Mouse (Mus musculus): ENCODE data around the gene Abca8a. TPM values are rescaled to one million over a fixed set of nuclear protein-coding genes. Genes with fewer than 3 reads are reported as not detected.

Abca8a gene
- polyA plus RNA-seq (2012), result 0.01 TPM in 1 of 2 replicates, not detected in the other

DNA sequence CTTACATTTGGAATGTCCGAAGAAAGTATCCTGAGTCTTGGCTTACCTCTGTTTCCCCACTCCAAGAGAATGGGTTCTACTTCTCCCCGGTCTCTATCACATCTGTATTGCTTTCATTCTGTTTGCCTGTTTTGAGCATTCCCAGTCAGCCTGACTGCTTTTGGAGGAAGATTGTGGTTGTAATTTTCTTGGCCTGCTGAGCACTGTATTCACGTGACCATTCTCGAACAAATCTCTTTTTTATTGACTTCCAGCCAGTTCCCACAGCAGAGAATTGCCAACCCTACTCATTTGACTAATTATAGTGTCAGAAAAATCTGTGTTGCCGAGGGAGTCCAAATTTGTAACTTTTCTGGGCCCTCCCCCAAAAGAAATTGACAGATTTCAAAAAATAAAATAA is at the start of gene Abca8a:
Gene Abca8a (minus strand): TSS at position 121 of the 400 bp plus-strand sequence.
- no peaks in the 10 kb centered on the region for H3K36me3 ChIP-seq (ENCODE audit: control insufficient read depth)
- H3K4me3 ChIP-seq (replicated peaks), result no peak within 1 kb of the TSS
- no peaks in the 10 kb centered on the region for H3K4me1 ChIP-seq (ENCODE audit: control insufficient read depth)
- TF ChIP-seq TAL1 (IDR thresholded peaks at IDR 0.05; ENCODE audit: low read length) (no peak), GATA1 (IDR thresholded peaks at IDR 0.05; ENCODE audit: low read length) (no peak)
- H3K27me3 ChIP-seq (ENCODE audit: control insufficient read depth), result no peaks in the 10 kb centered on the region
- no peaks in the 10 kb centered on the region for H3K9me3 ChIP-seq (ENCODE audit: control insufficient read depth, low read length)

GRCm38 (mm10) chr11:110145421-110145820 is 49.6 kb upstream of the Abca8a start:
- Histone ChIP-seq H3K27me3 (ENCODE audit: control insufficient read depth) (no peaks in the 10 kb centered on the region), H3K36me3 (ENCODE audit: control insufficient read depth) (no peaks in the 10 kb centered on the region), H3K4me1 (ENCODE audit: control insufficient read depth) (no peaks in the 10 kb centered on the region), H3K4me3 (replicated peaks) (no peak overlapping the region), H3K9me3 (ENCODE audit: control insufficient read depth, low read length) (peaks cover 3% of the 10 kb centered on the region)
- TF ChIP-seq GATA1 (IDR thresholded peaks at IDR 0.05; ENCODE audit: low read length), result no peak
- no peak for TF ChIP-seq TAL1 (IDR thresholded peaks at IDR 0.05; ENCODE audit: low read length)

GRCm38 (mm10) chr11:110130760-110131159 is 35.0 kb upstream of the Abca8a start:
- Histone ChIP-seq H3K9me3 (ENCODE audit: control insufficient read depth, low read length) (no peaks in the 10 kb centered on the region), H3K36me3 (ENCODE audit: control insufficient read depth) (no peaks in the 10 kb centered on the region), H3K27me3 (ENCODE audit: control insufficient read depth) (no peaks in the 10 kb centered on the region), H3K4me3 (replicated peaks) (no peak overlapping the region), H3K4me1 (ENCODE audit: control insufficient read depth) (no peaks in the 10 kb centered on the region)
- no peak for TF ChIP-seq GATA1 (IDR thresholded peaks at IDR 0.05; ENCODE audit: low read length)
- no peak for TF ChIP-seq TAL1 (IDR thresholded peaks at IDR 0.05; ENCODE audit: low read length)

DNA sequence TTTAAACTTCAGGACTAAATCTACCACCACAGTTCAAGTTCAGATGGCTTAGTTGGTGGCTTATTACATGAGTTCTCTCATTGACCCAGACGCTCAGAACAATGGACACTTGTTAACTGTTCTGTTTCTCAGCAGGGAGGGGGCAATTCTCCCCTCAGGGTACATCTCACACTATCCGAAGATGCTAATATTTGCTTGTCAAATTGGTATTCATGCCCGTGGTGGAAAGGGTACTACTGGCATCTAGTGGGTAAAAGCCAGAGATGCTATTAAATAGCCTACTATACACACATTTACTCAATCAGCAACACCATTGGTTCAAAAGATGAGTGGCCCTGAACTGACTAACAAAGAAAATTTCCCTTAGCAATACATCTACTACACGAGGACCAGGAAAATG is 15.4 kb upstream of the Abca8a start:
- TF ChIP-seq TAL1 (IDR thresholded peaks at IDR 0.05; ENCODE audit: low read length) (no peak), GATA1 (IDR thresholded peaks at IDR 0.05; ENCODE audit: low read length) (no peak)
- Histone ChIP-seq H3K4me3 (replicated peaks) (no peak overlapping the region), H3K4me1 (ENCODE audit: control insufficient read depth) (no peaks in the 10 kb centered on the region), H3K27me3 (ENCODE audit: control insufficient read depth) (no peaks in the 10 kb centered on the region), H3K9me3 (ENCODE audit: control insufficient read depth, low read length) (peaks cover 7% of the 10 kb centered on the region), H3K36me3 (ENCODE audit: control insufficient read depth) (no peaks in the 10 kb centered on the region; the same call in 1 of the 2 replicates)

- H3K27me3 ChIP-seq (ENCODE audit: control insufficient read depth), result no peaks in the 10 kb centered on the region
- no peak overlapping the region for H3K4me3 ChIP-seq (replicated peaks)
- no peaks in the 10 kb centered on the region; the same call in 1 of the 2 replicates for H3K9me3 ChIP-seq (ENCODE audit: control insufficient read depth, low read length)
- H3K4me1 ChIP-seq (ENCODE audit: control insufficient read depth), result no peaks in the 10 kb centered on the region
- no peaks in the 10 kb centered on the region for H3K36me3 ChIP-seq (ENCODE audit: control insufficient read depth)
- TF ChIP-seq TAL1 (IDR thresholded peaks at IDR 0.05; ENCODE audit: low read length) (no peak), GATA1 (IDR thresholded peaks at IDR 0.05; ENCODE audit: low read length) (no peak)
Measured at GRCm38 (mm10) chr11:110101437-110101836, 5.7 kb upstream of the Abca8a start.

- no peak for TF ChIP-seq TAL1 (IDR thresholded peaks at IDR 0.05; ENCODE audit: low read length)
- no peak for TF ChIP-seq GATA1 (IDR thresholded peaks at IDR 0.05; ENCODE audit: low read length)
- H3K36me3 ChIP-seq (ENCODE audit: control insufficient read depth), result no peaks in the 10 kb centered on the region
- H3K9me3 ChIP-seq (ENCODE audit: control insufficient read depth, low read length), result no peaks in the 10 kb centered on the region; the same call in 1 of the 2 replicates
- H3K27me3 ChIP-seq (ENCODE audit: control insufficient read depth), result no peaks in the 10 kb centered on the region
- no peak overlapping the region for H3K4me3 ChIP-seq (replicated peaks)
- H3K4me1 ChIP-seq (ENCODE audit: control insufficient read depth), result no peaks in the 10 kb centered on the region
Measured at GRCm38 (mm10) chr11:110098901-110099300, 3.1 kb upstream of the Abca8a start.

GRCm38 (mm10) chr11:110097465-110097864 is 1.7 kb upstream of the Abca8a start:
- H3K9me3 ChIP-seq (ENCODE audit: control insufficient read depth, low read length), result no peaks in the 10 kb centered on the region
- no peak for TF ChIP-seq GATA1 (IDR thresholded peaks at IDR 0.05; ENCODE audit: low read length)
- TF ChIP-seq TAL1 (IDR thresholded peaks at IDR 0.05; ENCODE audit: low read length), result no peak
- no peak overlapping the region for H3K4me3 ChIP-seq (replicated peaks)

DNA sequence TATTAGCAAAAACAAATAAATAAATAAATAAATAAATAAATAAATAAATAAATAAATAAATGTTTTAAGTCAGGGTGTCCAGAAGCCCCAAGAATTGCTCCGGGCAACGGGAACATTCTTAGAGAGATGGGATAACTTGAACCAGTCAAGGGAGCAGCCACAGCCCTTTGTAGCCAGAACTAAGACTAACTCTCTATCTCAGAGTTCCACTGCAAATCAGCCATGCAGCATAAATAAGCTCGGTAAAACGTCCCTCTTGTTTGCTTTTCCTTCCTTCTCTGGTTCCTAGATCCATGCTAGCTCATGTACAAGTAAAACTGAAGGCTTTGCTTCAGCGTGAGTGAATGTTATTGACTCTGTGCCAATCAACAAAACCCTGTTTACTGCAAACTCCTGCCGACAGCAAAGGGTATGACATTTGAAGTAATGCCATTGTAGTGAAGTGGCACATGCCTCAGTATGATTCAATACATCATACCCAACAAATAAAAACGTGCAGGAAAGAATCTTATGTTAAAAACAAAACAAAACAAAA is 865 bp downstream of the Abca8a start:
- H3K4me3 ChIP-seq (replicated peaks), result no peak overlapping the region
- no peak for TF ChIP-seq GATA1 (IDR thresholded peaks at IDR 0.05; ENCODE audit: low read length)
- TF ChIP-seq TAL1 (IDR thresholded peaks at IDR 0.05; ENCODE audit: low read length), result no peak
- H3K9me3 ChIP-seq (ENCODE audit: control insufficient read depth, low read length), result no peaks in the 10 kb centered on the region
- H3K4me1 ChIP-seq (ENCODE audit: control insufficient read depth), result no peaks in the 10 kb centered on the region
- H3K27me3 ChIP-seq (ENCODE audit: control insufficient read depth), result no peaks in the 10 kb centered on the region
- H3K36me3 ChIP-seq (ENCODE audit: control insufficient read depth), result no peaks in the 10 kb centered on the region

More at GRCm38 (mm10) chr11:110097465-110097864, 1.7 kb upstream of the Abca8a start:
- Histone ChIP-seq H3K36me3 (ENCODE audit: control insufficient read depth) (no peaks in the 10 kb centered on the region), H3K4me1 (ENCODE audit: control insufficient read depth) (no peaks in the 10 kb centered on the region), H3K27me3 (ENCODE audit: control insufficient read depth) (no peaks in the 10 kb centered on the region)

DNA sequence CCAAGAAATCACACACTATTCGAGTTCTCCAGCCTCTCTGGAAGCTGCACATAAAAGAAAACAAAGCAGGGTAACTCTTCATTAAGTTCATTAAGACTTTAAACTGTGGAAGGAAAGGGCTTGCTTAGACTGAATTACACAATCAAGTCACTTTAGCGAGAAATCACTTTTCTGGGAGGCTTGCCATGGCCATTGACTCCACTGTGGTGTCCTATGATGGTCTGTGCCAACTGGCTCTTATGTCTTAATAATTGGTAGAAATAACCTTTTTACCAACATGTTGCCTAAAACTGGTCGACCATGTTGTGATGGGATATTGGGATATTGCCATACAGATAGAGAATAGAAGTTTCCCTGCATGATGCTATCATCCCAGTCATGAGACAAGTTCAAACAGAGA is 1.5 kb downstream of the Abca8a start:
- Histone ChIP-seq H3K27me3 (ENCODE audit: control insufficient read depth) (no peaks in the 10 kb centered on the region), H3K4me1 (ENCODE audit: control insufficient read depth) (no peaks in the 10 kb centered on the region), H3K36me3 (ENCODE audit: control insufficient read depth) (no peaks in the 10 kb centered on the region), H3K4me3 (replicated peaks) (no peak overlapping the region), H3K9me3 (ENCODE audit: control insufficient read depth, low read length) (no peaks in the 10 kb centered on the region)
- TF ChIP-seq TAL1 (IDR thresholded peaks at IDR 0.05; ENCODE audit: low read length), result no peak
- no peak for TF ChIP-seq GATA1 (IDR thresholded peaks at IDR 0.05; ENCODE audit: low read length)

DNA sequence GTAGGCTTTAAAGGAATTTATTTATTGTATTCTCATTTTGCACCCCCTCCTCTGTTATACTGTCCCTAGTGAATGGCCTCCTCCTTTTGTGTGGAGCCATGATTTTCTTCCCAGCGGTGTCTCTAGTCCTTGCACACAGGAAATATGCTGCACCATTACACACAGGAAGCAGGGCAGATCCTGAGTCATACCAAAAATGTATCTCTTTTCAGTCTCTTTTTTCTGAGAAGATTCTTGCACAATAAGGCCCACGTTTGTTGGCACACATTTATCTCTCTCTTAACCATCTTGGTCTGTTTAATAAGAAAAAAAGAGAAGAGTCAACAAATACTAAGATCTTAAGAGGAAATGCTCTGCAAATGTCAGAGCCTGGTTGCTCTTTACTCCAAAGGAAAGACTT is 4.5 kb downstream of the Abca8a start:
- no peak overlapping the region for H3K4me3 ChIP-seq (replicated peaks)
- H3K9me3 ChIP-seq (ENCODE audit: control insufficient read depth, low read length), result no peaks in the 10 kb centered on the region
- H3K27me3 ChIP-seq (ENCODE audit: control insufficient read depth), result no peaks in the 10 kb centered on the region
- H3K36me3 ChIP-seq (ENCODE audit: control insufficient read depth), result no peaks in the 10 kb centered on the region
- TF ChIP-seq TAL1 (IDR thresholded peaks at IDR 0.05; ENCODE audit: low read length) (no peak), GATA1 (IDR thresholded peaks at IDR 0.05; ENCODE audit: low read length) (no peak)
- H3K4me1 ChIP-seq (ENCODE audit: control insufficient read depth), result no peaks in the 10 kb centered on the region

All from erythroblast, embryonic 14.5 days (primary cell).